Mouse (Mus musculus): Measurements from ENCODE around the gene Paxbp1. TPM values are rescaled to one million over a fixed set of nuclear protein-coding genes. Genes with fewer than 3 reads are reported as not detected.

The Paxbp1 gene
- polyA plus RNA-seq, 1 experiment from 2014 or later: 26.4 TPM

- no peak for ATAC-seq (replicated peaks; ENCODE audit: low FRiP score, low read depth)
- no peaks in the 10 kb centered on the region for H3K36me3 ChIP-seq (ENCODE audit: insufficient read depth, low read length)
- 100% methylated on average over 1 of the region's 1 CpGs for WGBS
Observed at GRCm38 (mm10) chr16:91067122-91067521, 22.8 kb upstream of the Paxbp1 start.

GRCm38 (mm10) chr16:91064583-91065365 is 20.4 kb upstream of the Paxbp1 start:
- no peak overlapping the region for H3K4me3 ChIP-seq (replicated peaks; ENCODE audit: low read depth, low read length)
- WGBS: 81% methylated on average over 12 of the region's 12 CpGs
- no peaks in the 10 kb centered on the region for H3K36me3 ChIP-seq (ENCODE audit: insufficient read depth, low read length)
- TF ChIP-seq CTCF (IDR thresholded peaks at IDR 0.05; ENCODE audit: low read depth): no peak
- H3K4me1 ChIP-seq (replicated peaks; ENCODE audit: insufficient read depth, low read length): no peaks in the 10 kb centered on the region
- no peak for ATAC-seq (replicated peaks; ENCODE audit: low FRiP score, low read depth)
- no peak overlapping the region for H3K4me2 ChIP-seq (ENCODE audit: low read length)
- H3K9me3 ChIP-seq (replicated peaks; ENCODE audit: low read length): no peaks in the 10 kb centered on the region
- no peak for DNase-seq (ENCODE audit: low spot score)
- H3K27ac ChIP-seq: no peak overlapping the region
- no peak overlapping the region for H3K9ac ChIP-seq (ENCODE audit: low read depth, low read length)
- H3K27me3 ChIP-seq (ENCODE audit: insufficient read depth, low read length): no peaks in the 10 kb centered on the region

More at GRCm38 (mm10) chr16:91067122-91067521, 22.8 kb upstream of the Paxbp1 start:
- Histone ChIP-seq H3K9ac (ENCODE audit: low read depth, low read length) (no peak overlapping the region), H3K4me3 (replicated peaks; ENCODE audit: low read depth, low read length) (no peak overlapping the region), H3K9me3 (replicated peaks; ENCODE audit: low read length) (no peaks in the 10 kb centered on the region), H3K4me2 (ENCODE audit: low read length) (no peak overlapping the region), H3K27me3 (ENCODE audit: insufficient read depth, low read length) (no peaks in the 10 kb centered on the region), H3K4me1 (replicated peaks; ENCODE audit: insufficient read depth, low read length) (no peaks in the 10 kb centered on the region), H3K27ac (no peak overlapping the region)
- no peak for DNase-seq (ENCODE audit: low spot score)
- TF ChIP-seq CTCF (IDR thresholded peaks at IDR 0.05; ENCODE audit: low read depth): no peak

- no peak for DNase-seq (ENCODE audit: low spot score)
- Histone ChIP-seq H3K27me3 (ENCODE audit: insufficient read depth, low read length) (no peaks in the 10 kb centered on the region), H3K9me3 (replicated peaks; ENCODE audit: low read length) (no peaks in the 10 kb centered on the region), H3K4me1 (replicated peaks; ENCODE audit: insufficient read depth, low read length) (no peaks in the 10 kb centered on the region), H3K27ac (no peak overlapping the region), H3K4me3 (replicated peaks; ENCODE audit: low read depth, low read length) (no peak overlapping the region), H3K36me3 (ENCODE audit: insufficient read depth, low read length) (no peaks in the 10 kb centered on the region), H3K9ac (ENCODE audit: low read depth, low read length) (no peak overlapping the region), H3K4me2 (ENCODE audit: low read length) (no peak overlapping the region)
- 92% methylated on average over 10 of the region's 10 CpGs for WGBS
- TF ChIP-seq CTCF (IDR thresholded peaks at IDR 0.05; ENCODE audit: low read depth): no peak
- ATAC-seq (replicated peaks; ENCODE audit: low FRiP score, low read depth): no peak
Observed at GRCm38 (mm10) chr16:91063786-91064185, 19.4 kb upstream of the Paxbp1 start.

GRCm38 (mm10) chr16:91061531-91062318 is 17.4 kb upstream of the Paxbp1 start:
- Histone ChIP-seq H3K27me3 (ENCODE audit: insufficient read depth, low read length) (no peaks in the 10 kb centered on the region), H3K9me3 (replicated peaks; ENCODE audit: low read length) (no peaks in the 10 kb centered on the region), H3K4me3 (replicated peaks; ENCODE audit: low read depth, low read length) (no peak overlapping the region), H3K27ac (no peak overlapping the region), H3K9ac (ENCODE audit: low read depth, low read length) (no peak overlapping the region), H3K4me2 (ENCODE audit: low read length) (no peak overlapping the region), H3K36me3 (ENCODE audit: insufficient read depth, low read length) (no peaks in the 10 kb centered on the region), H3K4me1 (replicated peaks; ENCODE audit: insufficient read depth, low read length) (0 out of 2 replicates have a peak, but pooled peaks cover 3% of the 10 kb centered on the region)
- no peak for TF ChIP-seq CTCF (IDR thresholded peaks at IDR 0.05; ENCODE audit: low read depth)
- ATAC-seq (replicated peaks; ENCODE audit: low FRiP score, low read depth) (peak; percentile 43; the same call in 1 of the 2 replicates), DNase-seq (ENCODE audit: low spot score) (no peak)
- 47% methylated on average over 13 of the region's 13 CpGs for WGBS

- Histone ChIP-seq H3K27me3 (ENCODE audit: insufficient read depth, low read length) (no peaks in the 10 kb centered on the region), H3K9me3 (replicated peaks; ENCODE audit: low read length) (no peaks in the 10 kb centered on the region), H3K4me3 (replicated peaks; ENCODE audit: low read depth, low read length) (no peak overlapping the region), H3K4me1 (replicated peaks; ENCODE audit: insufficient read depth, low read length) (peaks cover 12% of the 10 kb centered on the region), H3K9ac (ENCODE audit: low read depth, low read length) (no peak overlapping the region), H3K4me2 (ENCODE audit: low read length) (no peak overlapping the region), H3K36me3 (ENCODE audit: insufficient read depth, low read length) (no peaks in the 10 kb centered on the region), H3K27ac (no peak overlapping the region)
- DNase-seq (ENCODE audit: low spot score) (no peak), ATAC-seq (replicated peaks; ENCODE audit: low FRiP score, low read depth) (no peak)
- TF ChIP-seq CTCF (IDR thresholded peaks at IDR 0.05; ENCODE audit: low read depth): no peak
- 81% methylated on average over 6 of the region's 6 CpGs for whole genome bisulfite sequencing
Observed at GRCm38 (mm10) chr16:91057741-91058140, 13.4 kb upstream of the Paxbp1 start.

GRCm38 (mm10) chr16:91057261-91057660 is 12.9 kb upstream of the Paxbp1 start:
- peaks cover 12% of the 10 kb centered on the region for H3K4me1 ChIP-seq (replicated peaks; ENCODE audit: insufficient read depth, low read length)
- H3K27ac ChIP-seq: 0 out of 2 replicates have a peak overlapping the region, but pooled peaks have one; percentile 72

More at GRCm38 (mm10) chr16:91057261-91057660, 12.9 kb upstream of the Paxbp1 start:
- no peaks in the 10 kb centered on the region for H3K9me3 ChIP-seq (replicated peaks; ENCODE audit: low read length)
- whole genome bisulfite sequencing: 88% methylated on average over 4 of the region's 4 CpGs
- H3K4me2 ChIP-seq (ENCODE audit: low read length): no peak overlapping the region
- no peaks in the 10 kb centered on the region for H3K36me3 ChIP-seq (ENCODE audit: insufficient read depth, low read length)
- H3K9ac ChIP-seq (ENCODE audit: low read depth, low read length): no peak overlapping the region
- no peak for TF ChIP-seq CTCF (IDR thresholded peaks at IDR 0.05; ENCODE audit: low read depth)
- ATAC-seq (replicated peaks; ENCODE audit: low FRiP score, low read depth) (no peak), DNase-seq (ENCODE audit: low spot score) (no peak)
- H3K27me3 ChIP-seq (ENCODE audit: insufficient read depth, low read length): no peaks in the 10 kb centered on the region
- H3K4me3 ChIP-seq (replicated peaks; ENCODE audit: low read depth, low read length): no peak overlapping the region
